Mouse (Mus musculus) layer of hippocampus, adult 9-11 months (tissue): Measurements from ENCODE around the gene Gpr137.
"Not testable (repeated sequence)": the region's sequence is repeated elsewhere in the genome, so short reads cannot be mapped to it uniquely, and the experiment has no call there.

ENCODE experiments used
- DNase-seq: peaks from one replicate; pipeline ENCODE4 v3.0.0; 2022

Gene Gpr137

GRCm38 (mm10) chr19:6899641-6900040 lies 42.6 kb downstream of the Gpr137 start:
- DNase-seq: no peak

- DNase-seq: not testable (repeated sequence)
These were observed 46.5 kb downstream of the Gpr137 start for GRCm38 (mm10) chr19:6895608-6896305.

GRCm38 (mm10) chr19:6893731-6894451 lies 48.4 kb downstream of the Gpr137 start:
- no peak for DNase-seq

- no peak for DNase-seq
These were observed 49.8 kb downstream of the Gpr137 start for GRCm38 (mm10) chr19:6892512-6892911.
